Mouse (Mus musculus): ENCODE results near the gene Akap8l.

Akap8l gene

DNA sequence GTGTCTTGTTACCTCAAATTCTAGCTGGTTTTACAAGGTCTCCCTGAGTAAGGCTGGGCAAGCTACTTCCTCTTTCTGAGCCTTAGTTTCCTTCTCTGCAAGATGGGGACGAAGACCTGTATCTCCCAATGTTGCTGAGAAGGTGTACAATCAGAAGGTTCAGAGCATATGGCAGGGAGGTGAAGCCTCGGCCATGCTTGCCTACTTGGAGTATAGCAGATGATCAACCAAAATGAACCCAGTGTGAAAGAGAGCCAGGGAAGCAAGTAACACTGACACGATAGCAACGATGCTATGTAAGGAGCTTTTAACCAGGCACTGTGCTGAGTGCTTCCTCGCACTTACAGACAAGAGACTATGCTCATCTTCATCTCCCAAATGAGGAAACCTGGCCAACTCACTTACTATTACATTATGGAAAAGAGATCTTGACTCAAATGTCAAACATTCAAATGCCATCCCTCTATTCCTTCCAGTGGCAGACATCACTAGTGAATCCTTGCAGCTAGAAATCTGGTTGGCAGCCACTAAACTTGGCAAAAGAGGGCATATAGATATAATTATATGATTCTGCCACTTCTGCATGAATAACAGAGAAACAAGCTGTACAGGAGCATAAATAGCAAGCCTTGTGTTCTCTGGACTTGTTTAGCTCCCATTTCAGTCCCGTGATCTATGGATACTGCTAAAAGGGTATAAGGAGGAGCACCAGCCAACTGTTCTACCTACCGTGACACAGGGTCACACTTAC, 8.0 kb upstream of the Akap8l start:
- no peak for DNase-seq (ENCODE audit: low spot score in 2 of 2)

DNA sequence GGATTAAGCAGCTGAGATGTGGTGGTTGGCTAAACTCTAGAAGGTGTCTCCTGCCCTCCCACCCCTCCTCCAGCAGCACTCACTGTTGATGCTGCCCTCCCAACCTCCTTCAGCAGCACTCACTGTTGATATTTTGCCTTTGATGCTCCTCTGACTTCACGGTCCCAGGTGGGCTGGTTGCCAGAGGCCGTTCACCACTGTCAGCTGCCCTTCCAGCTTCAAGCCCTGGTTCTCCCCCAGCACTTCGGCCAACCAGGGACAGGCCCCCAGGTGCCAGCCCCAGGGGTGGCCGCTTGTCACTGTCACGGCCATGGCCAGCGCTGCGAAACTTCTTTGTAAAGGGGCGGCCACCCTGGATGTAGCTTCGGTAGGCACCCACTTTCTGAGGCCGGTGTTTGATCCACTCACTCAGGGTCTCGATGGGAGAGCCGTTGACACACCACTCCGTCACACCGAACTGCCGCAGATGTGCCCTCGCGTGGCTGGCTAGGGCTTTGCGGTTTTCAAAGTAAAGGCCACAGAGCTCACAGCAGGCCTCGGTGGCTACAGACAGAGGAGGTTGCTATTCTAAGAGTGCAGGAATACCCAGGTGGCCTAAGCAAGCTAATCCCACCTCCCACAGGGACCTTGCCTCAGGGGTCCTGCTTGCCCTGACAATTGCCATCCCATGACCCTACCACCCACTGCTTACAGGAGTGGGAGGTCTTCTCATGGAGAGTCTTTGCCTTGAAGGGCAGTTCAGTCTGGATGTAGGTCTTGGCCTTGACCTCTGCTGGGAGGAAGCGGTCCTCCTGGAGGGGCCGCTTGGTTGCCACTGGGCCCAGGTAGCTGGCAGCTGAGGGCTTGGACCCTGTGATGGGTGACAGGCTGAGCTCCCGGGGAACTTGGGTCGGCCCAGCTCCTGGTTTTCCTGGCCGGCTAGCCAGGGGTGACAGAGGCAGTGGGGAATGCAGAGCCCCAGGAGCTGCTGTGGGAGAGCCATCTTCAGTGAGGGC, 6.7 kb upstream of the Akap8l start:
- DNase-seq (ENCODE audit: low spot score in 2 of 2): no peak

DNA sequence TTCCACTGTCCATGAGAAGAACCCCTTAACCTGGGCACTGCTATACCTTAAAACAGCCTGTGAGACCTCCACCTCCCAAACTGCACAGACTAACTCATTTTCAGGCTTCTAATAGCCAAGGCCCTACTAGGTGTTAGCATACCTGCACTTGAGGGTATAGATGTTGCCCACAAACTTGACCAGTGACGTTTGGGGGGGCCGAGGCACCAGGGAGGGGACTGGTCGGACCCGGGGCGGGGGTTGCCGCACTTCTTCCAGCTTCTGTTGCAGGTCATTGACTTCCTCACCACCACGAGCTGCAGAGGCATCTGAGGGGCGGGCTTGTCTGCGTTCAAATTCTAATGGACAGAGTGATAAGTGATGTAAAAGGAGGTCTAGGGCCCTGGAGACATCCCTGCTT, 5.9 kb upstream of the Akap8l start:
- DNase-seq (ENCODE audit: low spot score in 2 of 2): no peak

DNA sequence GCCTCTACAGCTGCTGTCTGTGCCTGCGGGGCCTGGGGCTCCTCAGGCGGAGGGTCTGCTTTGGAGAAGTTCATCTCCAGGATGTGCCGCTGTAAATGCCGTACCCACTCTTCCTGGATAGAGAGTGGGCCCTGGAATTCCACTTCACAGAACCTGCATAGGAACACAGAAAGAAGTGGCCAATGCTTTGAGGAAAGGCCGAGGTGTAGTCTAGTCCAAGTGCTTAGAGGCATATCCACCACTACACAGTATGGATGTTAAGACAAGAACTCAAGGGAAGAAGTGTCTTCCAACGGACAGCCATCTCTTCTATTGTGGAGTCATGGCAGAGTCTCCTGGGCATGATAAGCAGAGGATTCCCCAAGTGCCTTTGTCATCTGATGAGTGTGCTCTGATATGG, 4.6 kb upstream of the Akap8l start:
- no peak for DNase-seq (ENCODE audit: low spot score in 2 of 2)

DNA sequence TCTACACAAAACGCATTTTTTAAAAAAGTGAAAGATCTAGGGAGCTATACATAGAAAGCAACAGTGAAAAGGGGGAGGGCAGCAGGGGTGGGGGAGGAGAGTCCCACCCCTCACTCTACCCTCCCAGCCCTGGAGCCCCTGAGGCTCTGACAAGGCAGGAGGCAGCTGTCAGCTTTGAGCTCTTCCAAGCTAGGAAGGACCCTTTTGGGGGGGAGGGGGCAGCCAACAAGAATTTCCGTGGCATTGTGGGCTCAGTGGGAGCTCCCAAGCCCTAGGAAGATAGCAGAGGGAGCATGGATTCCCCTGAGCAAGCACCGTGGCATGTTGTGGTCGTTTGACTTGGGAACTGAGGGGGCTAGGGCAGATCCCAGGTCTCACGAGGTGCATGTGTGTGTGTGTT, 3.8 kb upstream of the Akap8l start:
- DNase-seq (ENCODE audit: low spot score in 2 of 2): no peak

DNA sequence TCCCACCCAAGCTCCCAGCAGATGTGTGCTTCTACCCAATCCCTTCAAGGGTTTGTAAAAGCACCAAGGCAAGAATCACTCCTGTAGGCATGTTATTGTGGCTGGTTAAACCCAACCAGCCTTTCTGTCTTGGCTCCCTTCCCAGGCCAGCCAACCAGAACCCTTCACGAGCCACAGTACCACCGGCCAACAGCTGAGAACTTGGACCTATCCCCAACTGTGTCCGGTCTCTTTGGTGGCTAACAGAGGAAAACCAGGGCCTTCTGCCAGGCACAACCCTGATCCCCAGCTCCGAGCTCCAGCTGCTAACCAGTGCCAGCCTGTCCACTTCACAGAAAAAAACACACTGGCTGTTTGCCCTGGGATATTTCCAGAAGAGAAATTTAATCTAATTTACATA, 3.3 kb upstream of the Akap8l start:
- no peak for DNase-seq (ENCODE audit: low spot score in 2 of 2)

DNA sequence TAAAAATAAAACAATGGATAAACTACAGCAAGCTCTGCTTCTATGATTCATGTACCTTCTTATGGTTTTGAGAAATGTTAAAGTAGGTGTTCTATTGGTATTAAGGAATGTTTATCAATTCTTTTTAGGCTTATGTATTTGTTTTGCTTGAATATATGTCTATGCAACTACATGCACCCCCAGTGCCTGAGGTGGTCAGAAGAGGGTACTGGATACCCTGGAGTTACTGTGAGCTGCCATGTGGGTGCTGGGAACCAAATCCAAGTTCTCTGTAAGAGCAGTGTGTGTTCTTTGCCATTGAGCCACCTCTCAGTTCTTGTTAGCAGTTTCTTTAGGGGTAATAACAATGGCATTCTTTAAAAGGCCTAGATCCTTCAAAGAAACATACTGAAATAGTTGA, 1.3 kb upstream of the Akap8l start:
- DNase-seq (ENCODE audit: low spot score in 2 of 2): no peak

DNA sequence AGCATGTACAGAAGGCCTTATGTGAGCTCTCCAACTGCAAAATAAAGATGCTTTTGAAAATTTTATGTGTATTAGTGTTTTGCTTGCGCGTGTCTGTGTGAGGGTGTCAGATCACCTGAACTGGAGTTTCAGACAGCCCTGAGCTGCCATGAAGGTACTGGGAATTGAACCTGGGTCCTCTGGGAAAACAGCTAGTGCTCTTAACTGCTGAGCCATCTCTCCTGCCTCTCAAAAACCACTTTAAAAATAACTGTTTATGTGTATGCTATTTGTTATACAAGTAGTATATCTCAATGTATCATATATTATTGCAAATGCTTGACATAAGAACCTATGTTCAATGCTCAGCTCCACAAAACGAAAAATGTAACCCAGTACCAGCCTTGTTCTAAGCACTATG, 862 bp upstream of the Akap8l start:
- DNase-seq (ENCODE audit: low spot score in 2 of 2): no peak

DNA sequence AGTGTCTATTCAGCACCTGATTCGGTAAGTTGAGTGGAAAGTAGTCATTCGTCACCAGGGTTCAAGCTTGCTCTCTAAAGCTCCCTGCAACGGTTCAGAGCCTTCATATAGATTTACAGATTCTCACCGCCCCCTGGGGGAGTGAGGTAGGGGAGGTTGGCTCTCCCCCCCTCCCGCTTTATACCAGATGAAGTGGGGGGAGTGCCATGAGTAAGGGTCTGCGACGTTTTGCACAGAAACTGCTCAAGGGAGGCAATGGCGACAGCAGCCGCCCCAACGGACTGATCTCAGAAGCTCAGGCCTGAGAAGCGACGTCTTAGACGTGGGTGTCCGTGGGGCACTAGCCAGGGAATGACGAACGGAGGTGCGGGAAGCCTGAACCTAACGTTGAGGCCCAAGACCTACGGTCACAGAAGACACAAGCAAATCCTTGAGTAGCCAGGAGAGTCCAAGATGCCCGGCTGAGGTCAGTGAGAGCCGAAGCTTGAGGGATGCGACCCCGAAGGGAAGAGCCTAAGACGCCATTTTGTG, 491 bp downstream of the Akap8l start:
- no peak for DNase-seq (ENCODE audit: low spot score in 2 of 2)

DNA sequence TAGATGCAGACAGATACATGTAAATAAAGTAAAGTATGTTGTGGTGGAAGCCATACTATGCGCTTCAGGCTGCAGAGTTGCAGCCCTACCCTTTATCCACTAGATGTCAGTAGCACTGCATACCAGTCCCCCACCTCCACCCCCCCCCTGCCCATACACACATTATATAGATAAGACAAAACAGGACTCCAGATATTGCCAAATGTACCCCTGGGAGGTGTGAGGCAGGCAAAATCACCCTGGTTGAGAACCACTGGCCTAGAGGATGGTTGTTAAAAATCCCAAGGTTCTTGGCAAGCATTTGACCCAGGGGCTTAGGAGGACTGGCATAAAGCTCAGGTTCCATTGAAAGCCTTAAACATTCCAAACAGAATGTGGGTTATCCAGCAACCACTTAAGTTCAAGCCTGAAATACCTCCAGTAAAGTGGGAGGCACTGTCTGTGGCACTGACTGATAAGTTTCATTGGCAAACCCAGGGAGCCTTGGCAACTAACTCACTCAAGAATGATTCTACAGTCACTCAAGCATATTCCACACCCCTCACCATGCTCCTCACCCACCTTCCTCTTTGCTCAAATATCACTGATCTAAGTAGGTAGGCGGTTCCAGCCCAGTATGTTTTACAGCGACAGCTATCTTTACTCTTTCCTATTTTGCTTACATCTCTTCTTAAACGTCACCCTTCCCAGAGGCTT, 1.2 kb downstream of the Akap8l start:
- DNase-seq (ENCODE audit: low spot score in 2 of 2): peak; percentile 28 to 37

DNA sequence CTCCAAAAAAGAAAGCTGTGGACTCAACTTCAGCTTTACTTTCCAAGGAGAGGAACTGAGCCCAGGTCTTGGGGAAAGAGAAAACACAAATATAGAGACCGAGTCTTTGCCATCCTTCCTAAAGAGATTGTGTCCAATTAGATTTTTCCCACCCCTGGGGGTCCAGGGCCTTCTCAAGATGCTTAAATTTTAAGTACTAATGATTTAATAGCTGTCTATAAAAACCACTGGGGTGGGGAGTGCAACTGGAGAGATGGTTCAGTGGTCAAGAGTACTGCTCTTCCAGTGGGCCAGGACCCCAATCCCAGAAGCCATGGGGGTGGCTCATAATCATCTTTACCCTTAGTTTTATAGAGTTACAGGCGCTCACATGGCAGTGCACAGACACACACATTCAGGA, 2.0 kb downstream of the Akap8l start:
- DNase-seq (ENCODE audit: low spot score in 2 of 2): no peak

DNA sequence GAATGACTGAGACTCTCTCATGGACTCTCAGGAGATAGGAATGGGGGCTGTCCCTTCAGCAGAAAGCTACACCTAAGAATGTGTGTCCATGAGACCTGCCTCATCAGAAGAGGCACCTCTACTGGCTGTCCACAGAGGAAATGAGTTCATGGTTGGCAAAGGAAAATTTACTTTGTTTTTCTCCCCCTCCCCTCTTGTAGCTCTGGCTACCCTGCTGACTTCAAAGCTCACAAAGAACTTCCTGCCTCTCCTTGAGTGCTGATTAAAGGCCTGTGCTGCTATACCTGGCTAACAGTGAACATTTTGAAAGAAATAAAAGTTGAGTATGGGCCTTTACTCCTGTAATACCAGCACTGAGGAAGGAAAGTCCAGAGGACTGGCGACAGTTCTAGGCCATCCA, 9.3 kb downstream of the Akap8l start:
- DNase-seq (ENCODE audit: low spot score in 2 of 2): no peak

DNA sequence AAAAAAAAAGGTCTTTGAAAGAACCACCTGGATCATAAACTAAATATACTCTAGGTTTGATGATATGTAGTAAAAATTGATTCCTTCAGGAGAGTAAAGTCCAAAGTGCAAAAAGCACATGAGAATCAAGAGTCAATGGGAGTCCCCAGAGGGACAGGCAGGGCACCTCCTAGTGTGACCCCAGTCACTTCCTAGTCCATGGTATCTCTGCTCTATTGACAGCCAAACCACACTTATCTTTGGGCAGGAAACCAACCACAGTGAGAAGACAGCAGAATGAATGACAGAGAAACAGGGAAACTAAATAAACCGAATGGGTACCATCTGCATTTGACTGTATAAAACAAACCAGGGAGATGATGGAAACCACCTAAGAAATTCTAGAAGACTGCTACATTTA, 10.3 kb downstream of the Akap8l start:
- peak in 1 of 2 experiments; percentile 18 for DNase-seq (ENCODE audit: low spot score in 2 of 2)

DNA sequence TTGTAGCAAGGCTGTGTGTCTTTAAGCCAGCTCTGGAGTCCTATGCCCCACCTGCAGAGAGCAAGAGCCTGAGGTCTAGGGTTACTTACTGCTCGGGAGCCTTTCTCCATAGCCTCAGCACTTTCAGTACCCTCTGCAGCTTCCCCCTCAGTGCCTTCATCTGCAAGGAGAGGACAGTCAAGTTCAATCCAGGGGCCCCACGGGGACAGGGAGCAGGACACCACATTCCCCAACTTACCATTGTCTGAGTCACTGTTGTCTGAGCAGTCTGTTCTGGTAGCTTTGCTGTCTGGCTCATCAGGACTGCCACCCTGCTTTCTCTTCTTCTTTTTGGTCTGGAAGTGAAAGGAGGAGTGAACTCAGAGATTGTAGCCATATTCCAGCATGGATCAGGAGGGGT, 14.5 kb downstream of the Akap8l start:
- DNase-seq (ENCODE audit: low spot score in 2 of 2): no peak

DNA sequence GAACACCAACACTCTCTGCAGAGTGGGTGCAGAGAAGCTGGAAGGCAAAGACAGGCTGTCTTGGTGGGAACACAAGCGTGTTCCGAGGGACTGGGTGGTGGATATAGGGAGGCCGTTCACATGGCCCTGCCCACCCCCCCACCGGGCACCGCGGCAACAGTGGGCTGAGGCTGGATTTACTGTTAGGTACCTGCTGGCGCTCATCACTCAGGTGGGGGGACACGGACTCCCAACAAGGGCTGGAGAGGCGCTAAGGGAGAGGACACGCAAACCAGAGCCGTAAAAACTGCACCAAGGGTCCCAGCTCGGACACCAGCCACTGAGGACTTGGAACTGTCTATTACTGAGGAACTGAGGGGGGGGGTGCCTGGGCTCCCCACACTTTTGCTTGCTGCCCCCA, 15.5 kb downstream of the Akap8l start:
- DNase-seq (ENCODE audit: low spot score in 2 of 2): no peak

DNA sequence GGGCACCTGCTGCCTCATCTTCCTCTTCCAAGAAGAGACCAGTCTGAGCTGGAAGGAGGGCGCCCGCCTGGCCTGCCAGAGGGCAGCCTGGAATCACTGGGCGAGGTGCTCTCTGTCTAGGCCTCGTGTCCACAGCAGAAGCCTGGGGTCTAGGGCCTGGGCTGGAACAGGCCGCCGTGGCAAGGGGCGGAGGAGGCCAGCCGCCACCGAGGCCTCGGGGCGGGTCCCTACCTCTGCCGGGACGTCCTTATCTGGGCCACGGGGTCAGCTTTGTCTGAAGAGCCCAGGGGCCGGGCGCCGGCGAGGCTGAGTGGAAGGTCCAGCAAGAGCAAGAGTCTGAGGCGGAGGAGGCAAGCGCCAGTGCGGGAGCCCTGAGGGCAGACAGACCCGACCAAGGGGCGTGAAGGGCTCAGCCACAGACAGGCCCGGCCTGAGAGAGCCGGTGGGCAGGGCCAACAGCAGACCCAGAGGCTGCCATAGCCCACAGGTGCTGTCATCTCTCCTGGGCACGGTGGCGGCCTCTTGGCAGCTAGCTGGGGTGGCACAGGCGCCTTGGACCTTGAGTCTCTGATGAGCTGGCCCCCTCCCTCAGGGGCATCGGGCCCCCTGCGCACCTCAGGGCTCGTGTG, 16.6 kb downstream of the Akap8l start:
- DNase-seq (ENCODE audit: low spot score in 2 of 2): no peak

DNA sequence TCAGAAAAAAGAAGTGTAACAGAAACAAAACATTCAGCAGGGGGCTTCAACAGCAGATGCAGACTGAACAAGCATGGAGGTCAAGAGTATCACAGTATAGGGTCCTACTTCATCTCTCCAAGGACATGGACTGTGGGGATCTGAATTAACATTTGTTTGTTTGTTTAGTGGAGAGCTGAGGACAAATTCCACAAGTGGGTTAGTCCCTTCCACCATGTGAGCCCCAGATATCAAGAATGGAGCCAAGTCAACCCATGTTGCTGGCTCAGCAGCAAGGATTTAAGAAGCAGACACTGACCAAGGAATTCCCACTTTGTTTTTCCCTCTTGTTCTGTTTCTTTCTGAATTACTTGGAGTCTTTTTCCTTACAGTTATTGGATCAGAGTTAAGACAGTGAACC, 22.9 kb downstream of the Akap8l start:
- DNase-seq (ENCODE audit: low spot score in 2 of 2): no peak

DNA sequence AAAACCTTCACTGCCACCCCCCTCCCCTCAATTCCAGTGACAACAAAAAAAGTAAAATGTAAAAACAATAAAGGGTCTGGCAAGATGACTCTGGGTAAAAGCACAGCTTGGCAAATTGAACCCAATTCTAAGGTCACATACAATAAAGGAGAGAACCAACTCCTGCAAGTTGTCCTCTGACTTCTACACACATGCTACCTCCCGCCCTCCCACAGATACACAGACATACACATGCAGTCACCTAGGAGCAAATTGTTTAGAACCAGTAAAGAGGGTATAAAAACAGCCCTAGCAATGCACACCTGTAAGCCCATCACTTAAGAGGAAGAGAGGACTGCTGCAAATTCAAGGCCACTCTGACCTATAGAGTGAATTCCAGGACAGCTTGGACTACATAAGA, 27.6 kb downstream of the Akap8l start:
- DNase-seq (ENCODE audit: low spot score in 2 of 2): no peak

DNA sequence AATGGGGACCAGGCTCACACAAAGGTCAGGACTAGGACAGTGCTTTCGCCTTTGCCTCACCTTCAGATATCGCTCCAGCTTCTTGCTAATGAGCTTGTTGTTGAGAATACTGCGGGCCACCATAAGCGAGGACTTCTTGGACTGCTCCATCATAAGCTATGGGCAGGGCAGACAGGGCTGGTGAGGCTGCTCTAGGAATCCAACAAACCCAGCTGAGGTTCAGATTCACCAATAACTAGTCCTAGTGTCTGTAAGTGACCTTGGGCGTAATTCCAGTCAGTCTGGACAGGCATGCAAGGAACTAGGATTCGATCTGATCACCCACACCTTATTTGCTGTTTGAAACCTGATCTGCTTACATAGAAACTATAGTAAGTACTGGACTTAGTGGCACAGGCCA, 28.6 kb downstream of the Akap8l start:
- DNase-seq (ENCODE audit: low spot score in 2 of 2): peak in 1 of 2 experiments; percentile 9

DNA sequence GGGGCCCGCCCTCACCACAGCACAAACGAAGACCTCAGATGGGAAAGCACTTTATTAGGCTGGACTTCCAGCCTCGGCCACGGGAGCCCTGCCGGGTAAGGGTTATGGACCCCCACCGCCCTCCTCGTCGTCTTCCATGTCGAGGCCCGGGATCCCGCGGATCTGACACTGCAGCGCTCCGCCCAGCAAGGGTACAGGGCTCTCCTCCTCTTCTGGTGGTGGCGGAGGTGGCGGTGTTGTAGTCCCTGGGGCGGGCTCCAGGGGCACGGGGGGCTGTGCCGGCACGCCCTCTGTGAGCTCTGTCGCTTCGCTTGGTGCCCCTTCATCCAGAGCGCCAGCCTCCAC, 29.0 kb downstream of the Akap8l start:
- DNase-seq (ENCODE audit: low spot score in 2 of 2): no peak

DNA sequence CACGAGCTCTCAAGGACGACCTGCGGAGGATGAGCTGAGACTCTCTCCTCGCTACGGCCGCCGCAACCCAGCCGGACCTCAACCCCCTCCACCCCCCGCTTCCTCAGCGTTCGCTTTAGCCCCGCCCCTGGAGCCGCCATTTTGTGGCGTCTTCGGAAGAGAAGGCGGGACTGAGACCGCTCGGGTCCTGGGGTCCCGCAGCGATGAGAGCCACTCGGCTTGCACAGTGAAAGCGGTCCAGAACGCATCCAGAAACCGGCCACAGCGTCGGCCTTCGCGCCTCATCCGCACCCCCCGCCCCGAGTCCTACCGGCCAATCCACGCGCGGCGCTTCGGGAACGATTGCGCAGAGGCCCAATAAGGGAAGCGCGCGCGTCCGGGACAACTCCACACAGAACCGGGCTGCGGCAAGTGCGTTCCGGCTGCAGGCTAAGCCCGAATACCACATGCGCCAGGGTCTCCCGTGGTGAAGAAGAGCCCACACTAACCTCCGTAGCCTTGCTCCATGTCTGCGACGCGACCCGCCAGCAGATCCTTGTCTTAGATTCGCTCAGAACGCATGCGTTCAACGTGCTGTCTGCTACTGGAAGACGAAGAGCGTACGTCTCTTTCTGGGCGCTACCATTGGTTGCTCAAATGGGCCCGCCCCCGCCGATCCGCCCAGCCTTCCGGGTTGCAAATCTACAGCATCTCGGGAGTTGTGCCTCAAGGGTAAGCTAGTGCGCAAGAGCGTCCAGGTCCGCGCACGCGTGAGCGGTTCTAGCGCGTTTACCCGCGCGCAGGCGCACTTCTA, 29.6 kb downstream of the Akap8l start, which contains the start of gene Akap8:
TSS of gene Akap8 (minus strand) at position 642 of the 793 bp plus-strand sequence.
- DNase-seq (ENCODE audit: low spot score in 2 of 2): peak; percentile 98
